Mouse (Mus musculus): ENCODE data around the gene Hoxa4.

Gene Hoxa4

GRCm38 (mm10) chr6:52165441-52166370 is 25.8 kb downstream of the Hoxa4 start:
- no peak for DNase-seq (ENCODE audit: low spot score in 2 of 2)

GRCm38 (mm10) chr6:52164626-52165440 is 26.7 kb downstream of the Hoxa4 start, which contains the start of gene Hoxa2:
Gene Hoxa2, minus strand, starts transcription at chr6:52164831.
- no peak for DNase-seq (ENCODE audit: low spot score in 2 of 2)

GRCm38 (mm10) chr6:52164051-52164625 is 27.4 kb downstream of the Hoxa4 start:
- no peak for DNase-seq (ENCODE audit: low spot score in 2 of 2)

- no peak for DNase-seq (ENCODE audit: low spot score in 2 of 2)
These were observed 28.1 kb downstream of the Hoxa4 start for GRCm38 (mm10) chr6:52163366-52164031.

DNA sequence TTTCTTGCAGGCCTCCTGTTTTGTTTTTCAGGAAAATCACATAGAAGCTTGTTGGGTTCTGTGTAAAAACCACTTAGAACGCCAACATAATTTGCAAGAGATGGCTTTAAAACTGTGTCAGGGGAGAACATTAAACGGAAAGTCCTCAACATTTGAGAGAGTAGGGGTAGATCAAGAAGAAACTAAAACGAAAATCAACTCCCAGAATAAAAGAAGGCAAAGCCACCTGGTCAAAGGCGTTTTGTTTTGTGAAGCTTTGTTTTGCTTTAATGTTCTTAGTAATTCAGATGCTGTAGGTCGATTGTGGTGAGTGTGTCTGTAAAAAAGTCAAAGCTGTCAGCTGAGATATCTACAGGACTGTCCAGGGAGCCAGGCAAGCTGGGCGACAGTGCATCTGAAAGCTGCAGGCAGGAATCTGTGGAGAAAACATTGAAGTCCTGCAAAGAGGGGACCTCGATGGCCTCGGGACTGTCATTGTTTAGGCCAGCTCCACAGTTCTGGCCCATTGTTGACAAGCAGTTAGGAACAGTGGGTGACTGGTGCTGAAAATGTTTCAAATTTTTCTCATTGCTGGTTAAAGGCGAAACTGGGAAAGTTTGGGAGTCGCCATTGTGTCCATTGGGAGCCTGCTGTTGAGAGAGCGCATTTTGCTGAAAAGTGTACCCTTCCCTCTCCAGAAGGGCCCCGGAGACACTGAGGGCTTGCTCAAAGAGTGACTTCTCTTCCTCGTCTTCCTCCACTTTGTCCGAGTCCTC is 28.8 kb downstream of the Hoxa4 start:
- DNase-seq (ENCODE audit: low spot score in 2 of 2), result no peak

DNA sequence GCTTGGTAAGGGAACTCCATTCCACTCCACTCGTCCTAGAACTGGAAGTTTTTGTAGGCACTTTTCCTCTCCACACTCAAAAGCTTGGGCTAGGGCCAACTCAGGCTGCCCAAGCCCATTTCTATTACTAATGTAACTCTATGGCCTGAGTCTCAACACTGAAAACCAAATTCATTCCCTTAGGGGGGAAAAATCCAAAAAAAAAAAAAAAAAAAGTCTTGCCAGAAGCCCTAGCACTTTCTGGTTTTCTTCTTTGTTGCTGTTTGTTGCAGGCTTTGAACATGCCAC is 29.5 kb downstream of the Hoxa4 start:
- DNase-seq (ENCODE audit: low spot score in 2 of 2), result no peak

DNA sequence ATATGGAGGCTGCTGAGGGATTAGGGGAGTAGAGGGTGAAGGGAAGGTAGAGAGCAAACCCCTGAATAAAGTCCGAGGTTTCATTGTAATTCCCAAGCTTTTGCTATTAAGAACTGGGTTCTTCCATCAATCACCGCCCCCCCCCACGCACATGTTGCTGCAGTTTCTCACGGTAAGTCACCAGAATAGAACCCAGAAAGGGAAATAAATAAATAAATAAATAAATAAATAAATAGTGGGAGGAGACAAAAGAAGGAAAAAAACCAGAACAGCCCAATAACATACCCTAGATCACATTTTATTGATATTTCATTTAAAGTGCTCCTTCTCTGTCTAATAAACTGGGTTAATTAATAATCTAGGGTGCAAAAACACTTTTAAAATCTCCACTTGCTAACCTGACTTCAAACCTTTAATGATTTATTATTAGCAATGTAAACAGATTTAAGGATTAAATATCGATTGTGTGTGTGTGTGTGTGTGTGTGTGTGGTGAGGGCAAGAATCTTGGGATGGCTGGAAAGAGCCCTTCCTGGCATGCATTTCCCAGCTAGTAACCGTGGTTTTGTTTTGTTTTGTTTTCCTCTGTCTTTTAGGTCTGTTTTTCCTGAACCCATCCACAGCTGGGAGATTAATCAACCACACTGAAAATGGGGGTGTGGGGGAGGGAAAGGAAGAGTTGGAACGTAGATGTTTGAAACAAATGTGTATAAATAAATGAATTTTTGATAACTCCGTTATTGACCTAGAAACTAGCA is 30.0 kb downstream of the Hoxa4 start:
- DNase-seq (ENCODE audit: low spot score in 2 of 2), result no peak

DNA sequence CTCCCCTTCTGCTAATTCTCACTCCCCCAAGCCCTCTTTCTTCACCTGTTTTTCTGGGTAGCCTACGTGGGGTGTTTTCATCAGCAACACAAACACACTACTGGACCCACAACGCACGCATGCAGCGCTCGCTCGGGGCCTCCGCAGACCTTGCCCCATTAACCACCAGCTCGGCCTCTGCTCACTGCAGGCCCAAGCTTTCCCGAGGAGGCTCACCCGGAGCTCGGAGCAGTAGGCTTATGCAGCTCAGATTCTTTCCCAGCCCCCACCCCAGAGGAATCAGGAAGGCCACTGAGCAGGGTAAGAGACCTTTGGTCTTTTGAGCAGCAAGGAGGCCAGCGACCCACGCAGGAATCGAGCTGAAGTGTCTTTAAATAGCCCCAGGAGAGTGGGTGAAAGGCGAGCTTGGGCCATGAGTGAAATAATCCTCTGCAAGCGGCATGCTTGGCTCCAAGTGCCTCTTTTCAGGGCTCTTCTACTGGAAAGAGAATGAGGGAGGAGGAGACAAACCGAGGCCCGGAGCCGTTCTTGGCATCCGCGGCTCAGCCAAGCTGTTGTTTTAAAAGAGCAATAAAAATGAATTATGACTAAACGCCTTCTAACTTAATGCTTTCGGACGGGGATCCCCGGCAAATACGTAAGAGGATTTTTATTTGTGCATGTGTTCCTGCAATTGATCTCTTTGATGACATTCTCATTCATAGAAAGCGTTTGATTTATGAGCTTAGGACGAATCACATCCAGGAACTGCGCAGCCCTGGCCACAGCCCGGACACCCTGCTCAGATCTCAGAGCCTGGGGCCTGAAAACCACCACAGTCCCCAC is 30.8 kb downstream of the Hoxa4 start:
- DNase-seq (ENCODE audit: low spot score in 2 of 2), result no peak

- DNase-seq (ENCODE audit: low spot score in 2 of 2), result no peak
These were observed 31.6 kb downstream of the Hoxa4 start for GRCm38 (mm10) chr6:52159979-52160378.

DNA sequence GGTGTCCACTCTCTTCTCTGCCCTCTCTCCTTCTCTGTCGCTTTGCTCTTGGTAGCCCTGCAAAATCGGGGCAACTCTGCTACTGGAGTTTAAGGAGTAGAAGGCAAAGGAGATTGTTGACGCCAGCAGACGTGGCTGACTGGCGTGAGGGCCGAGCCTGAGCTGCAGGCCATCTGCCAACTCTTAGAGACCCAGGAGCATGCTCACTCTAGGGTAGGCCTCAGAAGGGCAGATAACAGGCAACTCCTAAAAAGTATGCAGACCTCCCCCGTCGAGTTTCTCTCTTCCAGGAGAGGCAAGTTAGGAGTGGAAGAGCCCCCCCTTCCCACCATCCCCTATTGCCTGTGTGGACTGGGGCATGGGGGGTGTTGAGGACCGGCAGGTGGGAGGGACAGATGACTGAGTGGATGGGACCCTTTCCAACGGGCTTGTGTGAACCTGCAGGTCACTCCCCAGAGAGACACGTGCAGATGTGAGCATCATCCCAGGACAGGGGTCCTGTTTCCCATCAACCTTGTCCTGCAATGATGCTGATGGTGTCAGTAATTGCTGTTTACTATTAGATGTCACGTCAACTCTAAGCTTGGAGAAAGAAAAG is 32.3 kb downstream of the Hoxa4 start:
- DNase-seq (ENCODE audit: low spot score in 2 of 2), result no peak

DNA sequence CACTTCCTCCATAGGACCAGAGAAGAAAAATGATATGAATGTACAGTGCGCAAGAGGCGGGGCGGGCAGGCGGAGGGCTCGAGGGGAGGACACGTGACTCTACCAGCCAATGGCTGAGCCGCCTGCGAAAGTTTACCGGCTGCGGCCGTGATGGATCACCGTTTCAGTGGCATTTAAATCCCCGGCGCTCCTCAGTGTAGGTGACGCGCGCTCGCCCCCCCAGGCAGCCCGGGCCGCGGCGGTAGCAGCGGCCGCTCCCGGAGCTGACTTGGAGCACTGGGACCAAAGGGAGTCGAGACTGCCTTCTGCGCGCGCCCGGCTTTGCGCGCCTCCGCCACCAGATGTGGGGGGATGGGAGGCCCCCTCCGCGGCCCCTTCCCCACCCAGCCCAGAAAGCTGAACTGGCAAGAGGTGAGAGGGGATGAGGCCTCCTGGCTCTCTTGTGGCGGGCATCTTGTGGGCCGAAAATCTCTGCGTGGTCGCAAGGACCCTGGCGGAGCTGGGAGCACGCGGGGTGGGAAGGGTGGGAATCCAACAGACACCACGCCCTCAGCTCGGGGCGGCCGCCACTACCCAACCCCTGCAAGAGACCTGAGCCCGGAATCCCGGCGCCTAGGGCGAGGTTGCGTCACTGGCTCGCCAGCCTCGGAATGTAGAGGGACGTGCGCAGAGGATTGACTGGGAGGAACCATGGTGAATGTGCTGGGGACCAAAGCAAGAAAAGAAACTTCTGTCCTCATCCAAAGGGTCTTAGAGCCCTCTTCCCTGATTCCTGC is 33.1 kb downstream of the Hoxa4 start, which contains the start of gene Hoxa1:
TSS of gene Hoxa1 (minus strand) at position 42 of the 776 bp plus-strand sequence.
- DNase-seq (ENCODE audit: low spot score in 2 of 2), result no peak

GRCm38 (mm10) chr6:52157466-52158275 is 33.9 kb downstream of the Hoxa4 start:
- no peak for DNase-seq (ENCODE audit: low spot score in 2 of 2)

- DNase-seq (ENCODE audit: low spot score in 2 of 2), result no peak
These were observed 34.9 kb downstream of the Hoxa4 start for GRCm38 (mm10) chr6:52156551-52157200.

- no peak for DNase-seq (ENCODE audit: low spot score in 2 of 2)
These were observed 36.1 kb downstream of the Hoxa4 start for GRCm38 (mm10) chr6:52155471-52155870.

DNA sequence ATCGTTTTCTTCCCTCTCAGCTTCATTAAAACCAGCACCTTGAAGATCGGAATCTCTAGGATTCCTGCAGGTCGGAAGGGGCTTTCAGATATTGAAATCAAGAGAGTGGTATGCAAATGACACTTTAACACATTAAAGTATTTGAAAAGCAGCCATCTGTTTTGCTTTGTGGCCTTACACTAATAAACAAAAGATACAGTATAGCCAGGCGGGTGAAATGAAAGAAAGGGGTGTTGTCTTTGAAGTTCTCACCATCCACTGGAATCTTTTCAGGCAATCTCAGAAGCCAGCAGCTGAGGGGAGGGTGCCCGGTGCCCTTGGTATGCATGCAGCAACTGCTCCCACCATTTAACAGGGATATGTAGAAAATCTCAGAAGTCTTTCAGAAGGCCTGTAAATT is 37.5 kb downstream of the Hoxa4 start:
- no peak for DNase-seq (ENCODE audit: low spot score in 2 of 2)

DNA sequence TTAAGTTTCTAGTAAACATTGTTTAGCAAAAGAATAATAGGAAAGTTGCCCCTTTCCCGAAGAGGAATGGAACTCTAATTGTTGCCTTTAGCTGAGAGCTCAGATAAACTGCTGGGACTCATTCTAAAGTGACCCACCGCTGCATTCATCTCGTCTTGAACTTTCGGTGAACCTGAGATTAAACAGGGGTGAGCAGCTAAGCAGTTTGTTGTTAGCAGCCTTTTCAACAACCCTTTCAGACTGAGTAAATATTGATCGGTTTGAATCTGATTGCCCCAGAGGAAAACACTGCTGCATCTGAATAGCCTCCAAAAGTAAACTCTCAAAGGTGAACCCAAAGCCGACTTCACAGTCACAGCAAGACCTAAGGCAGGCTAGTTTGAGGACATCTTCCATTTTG is 38.3 kb downstream of the Hoxa4 start:
- no peak for DNase-seq (ENCODE audit: low spot score in 2 of 2)

All from frontal cortex, postnatal 36 days (tissue).